In the genomic region with DNA sequence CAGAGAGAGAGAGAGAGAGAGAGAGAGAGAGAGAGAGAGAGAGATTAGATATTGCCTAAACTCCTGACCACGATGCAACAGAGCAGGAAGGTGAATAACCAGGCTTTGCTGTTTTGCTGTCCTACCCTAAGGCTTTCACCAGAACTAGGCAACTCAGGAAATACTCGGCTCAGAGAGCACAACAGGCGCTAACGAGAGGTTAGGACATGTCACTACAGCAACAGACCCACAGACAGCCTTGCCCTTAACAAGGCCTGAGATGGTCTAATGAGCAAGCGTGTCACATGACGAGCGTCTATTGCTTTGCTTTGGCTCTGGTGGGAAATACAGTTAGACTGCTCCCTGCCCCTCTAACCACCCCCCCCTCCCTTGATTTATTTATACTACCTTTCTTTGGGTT, we compare ENCODE assay signal across 24 mouse cellular contexts. TPM values are rescaled to one million over a fixed set of nuclear protein-coding genes. Genes with fewer than 3 reads are reported as not detected.
A peak's percentile ranks its signal among the peaks of the same experiment; 100 is the strongest.
DNase-seq lines count a peak whose midpoint lies in the region; ATAC-seq and TF ChIP-seq lines count a peak whose summit lies in the region.
"Had no signal": no experiment of that assay in that cellular context is flagged by ENCODE, and none has a peak within 500 bp of the region (broad histone marks: within the 10 kb centered on the region; RNA-seq: fewer than 3 reads in every experiment).

No protein-coding gene starts in this region.

- peaks cover 19% of the 10 kb centered on the region; the same call in 1 of the 2 replicates for H3K36me3 ChIP-seq in forebrain, embryonic 13.5 days (ENCODE audit: poor library complexity, severe bottlenecking)
- H3K36me3 ChIP-seq in forebrain, embryonic 10.5 days (replicated peaks): peaks cover 43% of the 10 kb centered on the region
- H3K36me3 ChIP-seq in forebrain, postnatal 0 days (ENCODE audit: insufficient read depth): peaks cover 3% of the 10 kb centered on the region; the same call in 1 of the 2 replicates
- peaks cover 3% of the 10 kb centered on the region for H3K36me3 ChIP-seq in splenic B cell, adult 2 months (ENCODE audit: control insufficient read depth, insufficient read depth, low read length, poor library complexity, severe bottlenecking)
- H3K36me3 ChIP-seq in liver, embryonic 12.5 days: no peaks in the 10 kb centered on the region
- H3K36me3 ChIP-seq: hindbrain, embryonic 12.5 days had no signal

- H3K27me3 ChIP-seq in forebrain, embryonic 13.5 days: no peaks in the 10 kb centered on the region
- no peaks in the 10 kb centered on the region for H3K27me3 ChIP-seq in forebrain, embryonic 10.5 days (ENCODE audit: poor library complexity, severe bottlenecking)
- no peaks in the 10 kb centered on the region for H3K27me3 ChIP-seq in forebrain, postnatal 0 days (ENCODE audit: insufficient read depth, low read length)
- no peaks in the 10 kb centered on the region for H3K27me3 ChIP-seq in splenic B cell, adult 2 months (ENCODE audit: control insufficient read depth, insufficient read depth, low read length, poor library complexity, severe bottlenecking)
- no peaks in the 10 kb centered on the region for H3K27me3 ChIP-seq in liver, embryonic 12.5 days (replicated peaks)
- H3K27me3 ChIP-seq: embryonic facial prominence, embryonic 15.5 days; hindbrain, embryonic 12.5 days; limb, embryonic 13.5 days had no signal

- no peak overlapping the region for H3K9ac ChIP-seq in forebrain, embryonic 13.5 days
- H3K9ac ChIP-seq in forebrain, postnatal 0 days: no peak overlapping the region
- H3K9ac ChIP-seq in liver, embryonic 12.5 days: no peak overlapping the region
- H3K9ac ChIP-seq: embryonic facial prominence, embryonic 15.5 days; hindbrain, embryonic 12.5 days; limb, embryonic 13.5 days; liver, postnatal 0 days had no signal

- no peaks in the 10 kb centered on the region for H3K9me3 ChIP-seq in forebrain, embryonic 13.5 days (replicated peaks)
- no peaks in the 10 kb centered on the region for H3K9me3 ChIP-seq in forebrain, embryonic 10.5 days
- H3K9me3 ChIP-seq in forebrain, postnatal 0 days (ENCODE audit: low read length): no peaks in the 10 kb centered on the region
- no peaks in the 10 kb centered on the region for H3K9me3 ChIP-seq in liver, embryonic 12.5 days (replicated peaks)
- H3K9me3 ChIP-seq: embryonic facial prominence, embryonic 15.5 days; hindbrain, embryonic 12.5 days; limb, embryonic 13.5 days had no signal

- ATAC-seq in forebrain, embryonic 13.5 days: peak; percentile 69; the same call in 1 of the 2 replicates
- ATAC-seq in forebrain, postnatal 0 days: peak; percentile 30; the same call in 1 of the 2 replicates
- no peak for ATAC-seq in liver, embryonic 12.5 days
- ATAC-seq: liver, postnatal 0 days had no signal

- H3K4me1 ChIP-seq in forebrain, embryonic 13.5 days: peaks cover 23% of the 10 kb centered on the region
- peaks cover 31% of the 10 kb centered on the region for H3K4me1 ChIP-seq in forebrain, embryonic 10.5 days
- peaks cover 14% of the 10 kb centered on the region for H3K4me1 ChIP-seq in lung, adult 2 months (ENCODE audit: control insufficient read depth, insufficient read depth, low read length)
- H3K4me1 ChIP-seq in forebrain, postnatal 0 days (ENCODE audit: insufficient read depth): no peaks in the 10 kb centered on the region
- H3K4me1 ChIP-seq in liver, embryonic 12.5 days: 0 out of 2 replicates have a peak, but pooled peaks cover 4% of the 10 kb centered on the region
- H3K4me1 ChIP-seq: embryonic facial prominence, embryonic 15.5 days had no signal

- 0 out of 2 replicates have a peak overlapping the region, but pooled peaks have one; percentile 12 for H3K4me2 ChIP-seq in forebrain, embryonic 13.5 days
- H3K4me2 ChIP-seq in forebrain, postnatal 0 days (ENCODE audit: low read depth): no peak overlapping the region
- H3K4me2 ChIP-seq in liver, embryonic 12.5 days: no peak overlapping the region
- H3K4me2 ChIP-seq: embryonic facial prominence, embryonic 15.5 days; hindbrain, embryonic 12.5 days; limb, embryonic 13.5 days had no signal

- TF ChIP-seq CTCF in lung, adult 2 months (IDR thresholded peaks at IDR 0.05; ENCODE audit: insufficient read depth, low read length): no peak
- TF ChIP-seq CTCF in forebrain, postnatal 0 days (IDR thresholded peaks at IDR 0.05; ENCODE audit: low read depth): no peak

- DNase-seq in forebrain, embryonic 10.5 days (ENCODE audit: extremely low spot score, low spot score): no peak
- peak; percentile 55 for DNase-seq in lung, postnatal 36 days
- DNase-seq in lung, adult 2 months: no peak
- DNase-seq in forebrain, postnatal 0 days: no peak
- DNase-seq in splenic B cell, adult 2 months (ENCODE audit: low read depth, low spot score): peak; percentile 62
- no peak for DNase-seq in cerebellum, postnatal 14 days
- DNase-seq: cerebellum, adult 11-12 months; gastrocnemius, postnatal 36 days; kidney, adult 11 months; liver, postnatal 0 days; right cerebral cortex, adult 18-20 months; thymus, postnatal 14 days had no signal

- WGBS in forebrain, embryonic 13.5 days: 46% methylated on average over 7 of the region's 7 CpGs
- WGBS in forebrain, embryonic 10.5 days: 70% methylated on average over 7 of the region's 7 CpGs
- WGBS in lung, adult 2 months: 59% methylated on average over 7 of the region's 7 CpGs
- 25% methylated on average over 7 of the region's 7 CpGs for WGBS in forebrain, postnatal 0 days
- 60% methylated on average over 7 of the region's 7 CpGs for WGBS in liver, embryonic 12.5 days (ENCODE audit: insufficient replicate concordance)

- TF ChIP-seq POLR2A in lung, adult 2 months (IDR thresholded peaks at IDR 0.05; ENCODE audit: borderline replicate concordance, extremely low read depth, low read depth, low read length): no peak

- no peak overlapping the region for H3K27ac ChIP-seq in forebrain, embryonic 13.5 days
- H3K27ac ChIP-seq in forebrain, embryonic 10.5 days: no peak overlapping the region
- H3K27ac ChIP-seq in forebrain, postnatal 0 days (ENCODE audit: low read depth, low read length): no peak overlapping the region
- no peak overlapping the region for H3K27ac ChIP-seq in liver, embryonic 12.5 days
- H3K27ac ChIP-seq: embryonic facial prominence, embryonic 15.5 days; hindbrain, embryonic 12.5 days; limb, embryonic 13.5 days; stomach, postnatal 0 days had no signal

- H3K4me3 ChIP-seq in forebrain, embryonic 13.5 days: no peak overlapping the region
- H3K4me3 ChIP-seq in forebrain, embryonic 10.5 days: no peak overlapping the region
- H3K4me3 ChIP-seq in lung, adult 2 months (replicated peaks; ENCODE audit: extremely low read depth, low read depth, low read length): no peak overlapping the region
- H3K4me3 ChIP-seq in forebrain, postnatal 0 days (ENCODE audit: low read depth, low read length): no peak overlapping the region
- no peak overlapping the region for H3K4me3 ChIP-seq in liver, embryonic 12.5 days
- H3K4me3 ChIP-seq: embryonic facial prominence, embryonic 15.5 days; hindbrain, embryonic 12.5 days; layer of hippocampus, adult 2 months; limb, embryonic 13.5 days had no signal

RNA-seq across cellular contexts. Expression of a gene that starts 53.8 kb away (rescaled TPM):
- polyA plus RNA-seq in forebrain, embryonic 13.5 days (2015; fragmentation: Nextera tagmentation; extraction: Ambion mirVana): not detected in 2 replicates
- polyA plus RNA-seq in forebrain, embryonic 10.5 days (2016; fragmentation: Nextera tagmentation; extraction: Ambion mirVana): not detected in 2 replicates
- not detected in 2 replicates for polyA plus RNA-seq in lung, adult 2 months (2012; rRNA removed)
- not detected in 2 replicates for total RNA-seq in forebrain, postnatal 0 days (2014; rRNA removed)
- polyA plus RNA-seq in forebrain, postnatal 0 days (2015; fragmentation: Nextera tagmentation; extraction: Ambion mirVana): not detected in 2 replicates
- not detected in 2 replicates for polyA plus RNA-seq in liver, embryonic 12.5 days (2016; fragmentation: Nextera tagmentation; extraction: Ambion mirVana)
- total RNA-seq: common myeloid progenitor, adult 5-6 weeks; gastrocnemius, postnatal 36 days; layer of hippocampus, adult 2 months; left cerebral cortex, adult 18-20 months had no signal
- polyA plus RNA-seq: embryonic facial prominence, embryonic 15.5 days; frontal cortex, adult 2 months; heart, embryonic 14.5 days; hindbrain, embryonic 12.5 days; limb, embryonic 13.5 days; liver, postnatal 0 days; neural tube, embryonic 14.5 days; stomach, postnatal 0 days had no signal

Comparison
In these comparisons a context has a peak if more than half of its experiments do, and no peak if none do; other contexts are left out.
1. DNase-seq: peak in lung, postnatal 36 days (single experiment) and splenic B cell, adult 2 months (single experiment); none in forebrain, embryonic 10.5 days (single experiment), lung, adult 2 months (single experiment), forebrain, postnatal 0 days (single experiment) and cerebellum, postnatal 14 days (0 of 2).